Mouse (Mus musculus) WW6 (cell line): ENCODE data around the gene Ipo9.

Experiments used
- DNase-seq: peaks from one replicate; pipeline ENCODE4 v3.0.0-alpha.2; 2013; ENCODE audit warnings: low read depth, low spot score

Gene Ipo9

DNA sequence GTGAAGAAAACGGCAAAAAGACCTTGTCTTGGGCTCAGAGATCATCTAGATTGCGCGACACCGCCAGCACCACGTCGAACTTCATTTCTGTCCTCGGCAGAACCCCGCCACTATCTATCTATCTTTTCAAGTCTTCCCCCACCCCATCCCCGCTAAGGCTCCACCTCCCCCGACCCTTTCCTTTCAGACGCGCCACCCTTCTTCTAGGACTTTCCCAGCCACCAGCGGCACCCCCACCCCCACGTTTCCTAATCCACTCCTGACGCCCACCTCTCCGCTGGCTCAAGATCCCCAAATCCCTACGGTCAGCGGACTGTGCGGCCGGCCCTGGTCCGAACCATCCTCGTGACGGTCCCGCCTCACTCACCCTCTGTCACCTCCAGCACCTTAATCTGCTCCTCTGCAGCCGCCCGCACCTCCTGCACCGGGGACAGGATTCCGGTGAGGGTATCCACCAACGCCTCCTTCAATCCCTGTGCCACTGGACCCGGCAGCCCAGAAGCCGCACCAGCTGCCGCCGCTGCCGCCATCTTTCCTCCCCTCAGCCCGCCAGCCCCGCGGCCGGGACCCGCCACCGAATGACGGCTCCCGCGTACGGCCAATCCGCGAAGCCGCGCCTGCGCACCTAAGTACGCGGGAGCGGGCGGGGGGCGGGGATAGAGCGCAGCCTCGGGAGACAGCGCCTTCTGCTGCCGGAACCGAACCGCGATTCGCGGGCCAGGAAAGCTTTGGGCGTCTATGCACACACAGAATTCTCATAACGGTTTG, at the start of gene Ipo9:
Gene Ipo9 (minus strand): TSS at position 599 of the 768 bp plus-strand sequence.
- peak; percentile 82 for DNase-seq

DNA sequence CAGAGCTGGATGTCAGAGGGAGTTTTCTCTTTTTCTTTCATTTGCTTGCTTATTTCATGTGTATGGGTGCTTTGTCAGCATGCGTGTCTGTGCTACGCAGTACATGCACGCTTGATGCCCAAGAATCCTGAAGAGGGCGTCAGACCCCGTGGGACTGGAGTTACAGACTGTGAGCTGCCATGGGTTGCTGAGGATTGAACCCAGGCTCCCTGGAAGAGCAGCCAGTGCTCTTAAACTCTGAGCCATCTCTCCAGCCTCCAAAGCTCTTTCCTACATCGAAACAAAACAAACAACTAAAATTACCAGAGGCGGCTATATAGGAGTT, 45.2 kb upstream of the Ipo9 start:
- DNase-seq: no peak

DNA sequence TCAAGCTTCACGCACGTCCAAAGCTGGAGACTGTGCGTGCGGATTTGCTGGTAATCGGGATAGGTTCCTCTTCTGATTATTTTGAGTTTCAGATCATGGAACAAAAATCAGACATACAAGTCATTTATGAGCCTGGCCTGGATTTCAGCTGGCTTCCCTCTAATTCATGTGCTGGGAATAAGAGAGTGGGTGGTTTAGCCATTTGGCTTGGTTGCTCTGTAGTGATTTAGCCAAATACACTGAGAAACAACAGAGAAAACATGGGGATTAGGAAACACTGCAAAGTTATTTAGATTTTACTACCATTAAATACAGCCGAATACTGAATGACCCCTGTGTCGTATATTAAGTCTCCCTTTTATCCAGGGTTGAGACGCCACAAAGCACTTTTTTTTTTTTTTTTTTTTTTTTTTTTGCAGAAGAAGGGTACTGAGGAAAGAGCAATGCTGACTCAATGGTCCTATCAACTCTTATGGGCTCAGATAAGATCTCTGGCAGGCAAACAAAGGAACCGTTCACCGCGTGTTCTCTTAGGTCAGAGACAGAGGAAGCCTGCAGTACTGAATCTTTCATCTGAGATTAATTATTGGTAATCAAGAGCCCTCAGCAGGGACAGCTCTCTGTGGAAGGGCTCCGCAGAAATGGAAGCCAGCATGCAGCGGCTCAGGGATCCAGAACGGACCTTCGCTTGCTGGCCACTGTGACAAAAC, 44.7 kb upstream of the Ipo9 start:
- no peak for DNase-seq

DNA sequence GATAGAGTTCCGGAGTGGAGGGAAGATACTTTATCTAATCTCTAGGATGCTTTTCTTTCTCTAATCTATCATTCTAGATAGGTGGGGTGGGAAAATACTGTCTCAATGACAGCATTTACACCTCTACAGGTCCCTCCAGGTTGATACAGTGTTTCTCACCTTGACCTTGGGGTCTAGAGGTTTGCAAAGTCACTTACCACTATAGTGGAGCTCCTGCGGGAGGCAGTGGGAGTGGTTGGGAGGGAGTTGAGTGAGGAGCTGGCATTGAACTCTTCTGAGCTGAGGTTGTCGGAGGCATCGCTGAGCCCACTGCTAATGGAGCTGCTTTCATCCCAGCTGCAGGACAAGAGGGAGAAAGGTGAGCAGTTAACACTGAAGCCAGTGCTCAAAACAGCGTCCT, 42.2 kb upstream of the Ipo9 start:
- no peak for DNase-seq

DNA sequence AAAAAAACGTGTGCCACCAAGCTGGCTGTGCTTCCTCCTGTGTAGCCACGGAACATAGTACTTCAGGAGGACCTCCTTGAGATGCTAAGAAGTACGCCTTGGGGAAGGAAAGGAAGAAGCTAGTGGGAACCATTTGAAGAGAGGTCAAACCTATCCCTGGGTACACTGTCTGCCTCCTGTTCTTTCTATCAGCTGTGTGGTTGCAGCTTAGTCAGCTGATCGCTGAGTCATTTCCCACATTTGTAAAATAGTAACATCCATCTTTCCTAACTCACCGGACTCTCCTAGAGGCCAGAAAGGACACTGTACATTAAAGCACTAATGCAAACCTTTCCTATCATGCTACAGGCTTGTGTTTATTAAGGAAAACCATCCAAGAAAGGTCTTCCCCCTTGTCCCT, 41.4 kb upstream of the Ipo9 start:
- no peak for DNase-seq

DNA sequence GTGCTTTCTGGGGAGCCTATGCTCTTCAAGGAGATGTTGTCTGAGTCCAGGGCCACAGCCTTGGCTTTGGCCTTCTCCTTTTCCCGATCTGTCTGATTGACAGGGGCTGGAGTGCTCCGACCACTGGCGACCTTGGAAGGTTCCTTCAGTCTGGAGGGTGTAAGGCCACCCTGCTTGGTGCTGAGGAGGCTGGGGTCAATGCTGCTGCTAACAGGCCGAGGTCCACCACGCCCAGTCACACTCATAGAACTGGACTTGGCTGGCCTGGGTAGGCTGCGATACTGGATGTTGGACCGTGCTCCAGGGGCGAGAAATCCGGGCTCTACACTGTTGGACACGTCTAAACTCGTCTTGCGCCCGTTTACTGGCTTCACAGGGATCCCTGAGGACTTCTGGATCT, 40.2 kb upstream of the Ipo9 start:
- no peak for DNase-seq

DNA sequence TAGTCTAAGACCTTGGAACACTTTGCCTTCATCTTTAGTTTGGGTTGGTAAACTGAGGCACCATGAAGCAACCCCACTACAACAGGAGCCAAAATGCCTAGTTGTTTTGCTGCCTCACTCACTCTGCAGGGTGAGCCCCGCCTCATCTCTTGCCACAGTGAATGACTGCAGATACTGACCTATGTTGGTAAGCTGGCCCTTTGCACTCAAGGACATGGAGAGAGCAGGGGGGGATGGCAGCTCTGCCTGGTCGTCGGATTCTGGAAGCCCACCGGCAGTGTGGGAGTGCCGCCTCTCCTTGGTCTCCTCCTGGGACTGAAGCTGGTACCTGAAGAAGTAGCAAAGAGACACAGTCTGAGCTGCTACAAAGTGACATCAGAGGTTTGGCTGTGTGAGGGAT, 37.2 kb upstream of the Ipo9 start:
- no peak for DNase-seq

DNA sequence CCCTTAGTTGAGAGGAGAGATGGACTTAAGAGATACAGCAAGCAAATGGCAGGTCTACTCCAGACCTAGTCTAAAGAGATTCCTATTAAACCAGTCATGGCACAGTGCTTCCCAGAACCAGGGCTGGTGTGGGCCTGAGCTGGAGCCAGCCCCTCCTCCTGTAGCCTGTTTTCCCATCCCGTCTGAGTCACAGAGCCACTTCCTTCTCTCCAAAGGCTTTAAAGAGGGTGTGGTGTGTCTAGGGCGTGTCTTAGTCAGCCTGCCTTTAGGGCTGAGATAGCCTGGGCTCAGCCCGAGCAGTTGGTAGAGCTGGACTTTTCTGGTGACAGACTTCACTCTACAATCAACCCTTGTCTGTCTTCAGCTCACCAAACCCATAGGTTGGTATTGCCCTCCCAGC, 36.6 kb upstream of the Ipo9 start:
- DNase-seq: no peak

DNA sequence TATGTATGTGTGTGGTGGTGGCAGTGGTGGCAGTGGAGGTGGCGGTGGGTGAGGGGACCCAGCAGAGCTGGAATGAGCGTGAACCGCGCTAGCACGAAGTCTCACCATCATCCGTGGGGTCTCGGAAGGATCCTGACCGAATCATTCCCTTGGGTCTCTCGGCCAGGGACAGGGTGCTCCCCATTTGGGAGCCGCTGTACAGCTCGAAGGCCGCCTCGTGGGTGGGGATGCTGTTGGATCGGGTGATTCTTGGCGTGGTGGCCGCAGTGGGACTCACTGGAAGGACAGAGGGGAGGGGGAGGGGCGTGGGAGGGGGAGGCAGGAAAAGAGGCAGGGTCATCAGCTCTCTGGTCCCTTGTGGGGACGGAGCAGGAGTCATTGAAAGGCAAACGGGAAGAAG, 35.4 kb upstream of the Ipo9 start:
- DNase-seq: no peak

DNA sequence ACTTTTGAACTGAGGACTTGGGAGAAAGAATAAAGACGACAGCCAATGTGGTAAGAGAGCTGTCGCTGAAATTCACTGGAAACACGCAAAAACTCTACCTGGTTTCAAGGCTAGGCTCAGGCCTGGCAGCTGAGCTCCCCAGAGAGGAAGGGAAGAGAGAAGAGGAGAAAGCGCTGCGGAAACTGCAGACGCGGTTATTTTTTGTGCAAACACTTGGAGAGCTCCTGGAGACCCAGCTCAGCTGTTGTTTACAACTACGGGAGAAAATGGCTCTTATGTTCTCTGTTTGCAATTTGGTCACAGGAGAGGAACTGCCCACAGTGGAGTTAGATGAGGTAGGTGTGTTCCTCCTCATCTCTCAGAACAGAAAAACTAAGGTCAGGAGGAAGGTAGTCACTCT, 32.4 kb upstream of the Ipo9 start:
- no peak for DNase-seq

DNA sequence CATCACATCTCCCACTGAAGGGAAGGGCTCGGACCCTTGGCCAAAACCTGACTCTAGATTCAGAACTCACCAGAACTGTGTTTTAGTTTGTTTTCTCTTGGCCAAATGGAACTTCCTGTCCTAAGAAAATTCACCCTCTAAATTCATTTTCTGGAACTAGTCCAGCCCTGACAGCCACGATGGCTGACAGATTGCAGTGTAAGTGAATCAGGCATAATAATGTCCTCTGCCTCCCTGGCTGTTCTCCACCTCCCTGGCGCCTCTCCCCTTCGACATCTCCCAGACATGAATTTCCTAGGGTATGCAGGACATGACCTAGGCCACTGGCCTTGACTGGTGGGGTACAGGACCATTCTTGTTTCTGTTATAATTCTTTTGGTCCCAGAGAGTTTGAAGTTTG, 32.0 kb upstream of the Ipo9 start:
- no peak for DNase-seq

DNA sequence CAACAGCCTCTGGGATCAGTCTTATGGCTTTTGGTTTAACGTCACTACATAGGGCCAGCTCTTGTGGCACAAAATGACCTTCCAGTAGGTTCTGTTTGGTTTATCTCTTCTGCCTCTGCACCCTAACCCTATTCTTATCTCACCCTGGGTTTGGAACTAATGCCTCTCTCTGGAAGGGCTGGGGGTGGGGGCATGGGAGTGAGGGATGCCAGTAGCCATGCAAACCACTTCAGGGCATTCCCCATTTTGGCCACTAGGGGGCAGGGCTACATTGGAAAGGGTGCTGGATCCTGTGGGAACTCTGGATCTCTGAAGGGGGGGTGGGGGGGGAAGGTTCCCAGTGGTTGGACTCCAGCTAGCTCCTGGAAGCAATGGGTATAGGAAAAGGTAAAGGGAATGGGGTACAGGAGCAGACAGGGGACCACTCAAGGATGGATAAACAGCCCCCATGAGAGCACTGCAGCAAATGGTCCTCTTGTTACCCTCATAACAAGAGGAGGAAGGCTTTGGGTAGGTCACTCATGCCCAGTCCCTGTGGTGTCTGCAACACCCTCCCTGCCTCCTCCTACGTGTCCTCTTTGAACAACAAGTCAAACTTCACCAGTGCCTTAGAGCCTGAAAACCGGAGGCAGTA, 30.9 kb upstream of the Ipo9 start:
- DNase-seq: no peak

DNA sequence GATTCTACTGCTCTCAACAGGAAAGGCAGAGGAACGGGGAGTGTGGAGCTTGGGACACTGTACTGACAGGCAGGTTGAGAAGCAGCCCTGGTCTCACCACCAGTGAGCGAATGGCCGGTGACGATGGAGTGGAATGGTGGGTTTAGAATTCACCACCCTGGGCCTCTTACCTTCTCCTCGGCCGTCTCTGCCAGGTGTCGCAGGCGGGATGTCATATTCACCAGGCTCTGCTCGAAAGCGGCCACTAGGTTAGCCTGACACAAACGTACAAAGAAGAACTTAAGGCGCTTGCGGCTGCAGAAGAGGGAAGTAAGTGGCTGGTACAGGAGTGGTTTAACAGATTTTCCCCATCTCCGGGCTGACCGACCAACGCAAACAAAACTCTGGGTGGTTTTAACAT, 30.2 kb upstream of the Ipo9 start:
- DNase-seq: no peak

DNA sequence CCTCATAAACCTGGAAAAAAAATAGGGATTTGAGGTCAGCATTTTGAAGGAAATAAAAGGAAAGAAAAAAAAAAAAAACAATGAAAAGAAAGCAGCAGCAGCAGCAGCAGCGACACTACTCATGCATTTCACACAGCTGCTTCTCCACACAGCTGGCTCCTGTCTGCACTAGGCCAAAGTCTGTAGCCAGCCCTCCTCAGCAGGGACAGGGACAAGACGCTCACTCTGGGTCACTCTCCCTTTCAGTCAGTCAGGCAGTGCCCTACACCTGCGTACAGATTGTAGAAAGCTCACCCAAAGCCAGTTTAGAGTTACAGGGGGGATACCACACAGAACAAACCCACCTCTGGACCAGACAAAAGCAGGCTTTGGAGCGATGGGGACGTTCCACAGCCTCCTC, 27.6 kb upstream of the Ipo9 start:
- no peak for DNase-seq

DNA sequence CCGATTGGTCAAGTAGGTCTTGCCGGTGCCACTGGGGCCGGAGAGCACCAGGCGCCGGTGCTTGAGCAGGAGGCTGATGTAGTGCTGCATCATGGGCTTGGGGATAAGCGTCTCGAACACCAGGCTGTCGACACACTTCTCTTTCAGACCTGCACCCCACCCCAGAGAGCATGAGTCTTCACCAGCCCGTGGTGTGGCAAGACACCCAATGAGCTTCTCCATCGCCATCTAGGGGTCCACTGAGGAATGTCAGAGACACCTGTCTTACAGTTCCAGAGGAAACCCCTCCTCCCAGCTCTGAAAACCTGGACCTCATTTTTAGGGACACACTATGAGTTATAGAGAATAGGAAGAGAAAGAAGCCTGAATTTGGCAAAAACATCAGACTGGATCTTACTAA, 22.0 kb upstream of the Ipo9 start:
- DNase-seq: no peak

DNA sequence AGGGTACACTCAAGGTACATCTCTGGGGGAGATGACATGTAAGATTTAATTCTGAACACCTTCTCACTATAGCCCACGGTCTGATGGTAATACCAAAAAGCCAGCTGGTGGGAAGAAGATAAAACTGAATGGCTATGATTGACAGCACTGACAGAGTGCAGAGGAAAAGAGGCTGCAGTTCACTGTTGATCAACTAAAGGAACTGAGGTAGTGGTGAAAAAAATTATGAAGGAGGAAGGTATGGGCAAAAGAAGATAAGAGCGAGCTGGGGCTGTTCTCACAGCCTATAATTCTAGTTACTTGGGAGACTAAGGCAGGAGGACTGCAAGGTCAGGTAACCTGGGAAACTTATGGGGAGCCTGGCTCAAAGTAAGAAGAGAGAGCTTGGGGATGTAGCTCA, 21.1 kb upstream of the Ipo9 start:
- no peak for DNase-seq

DNA sequence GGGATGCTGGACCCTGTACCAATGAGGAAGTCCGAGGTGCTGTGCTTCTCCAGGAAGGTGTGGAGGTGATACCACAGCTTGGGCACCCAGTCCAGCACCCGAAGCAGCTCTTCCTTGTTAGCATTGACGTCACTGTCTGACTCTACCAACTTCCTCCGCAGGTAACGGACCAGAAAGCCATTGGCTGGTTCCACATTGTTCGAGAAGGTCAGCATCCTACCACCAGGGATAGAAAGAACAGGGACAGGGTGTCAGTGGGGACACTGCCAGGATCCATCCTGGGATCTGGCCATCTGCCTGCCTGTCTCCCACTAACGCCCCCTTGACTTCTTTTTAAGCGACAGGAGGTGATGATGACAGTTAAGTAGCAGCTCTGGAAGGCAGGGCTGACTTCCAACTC, 19.6 kb upstream of the Ipo9 start:
- no peak for DNase-seq

DNA sequence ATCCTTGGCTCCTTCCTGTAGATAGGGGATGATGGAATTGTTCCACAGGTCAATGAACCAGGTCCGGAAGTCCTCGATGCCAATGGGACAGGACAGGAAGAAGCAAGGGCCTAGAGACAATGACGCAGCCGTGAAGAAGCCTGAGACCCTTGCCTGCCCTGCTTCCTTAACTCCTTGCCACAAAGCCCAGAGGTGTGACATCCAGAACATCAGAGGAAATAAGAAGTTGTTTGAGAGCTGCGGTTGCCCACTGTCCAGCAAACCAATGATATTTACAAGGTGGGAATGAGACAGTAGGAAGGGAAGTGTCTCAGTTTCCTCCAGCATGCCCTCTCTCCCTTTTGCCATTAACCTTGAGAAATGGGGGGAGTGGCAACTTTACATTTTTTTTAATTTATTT, 18.6 kb upstream of the Ipo9 start:
- no peak for DNase-seq

DNA sequence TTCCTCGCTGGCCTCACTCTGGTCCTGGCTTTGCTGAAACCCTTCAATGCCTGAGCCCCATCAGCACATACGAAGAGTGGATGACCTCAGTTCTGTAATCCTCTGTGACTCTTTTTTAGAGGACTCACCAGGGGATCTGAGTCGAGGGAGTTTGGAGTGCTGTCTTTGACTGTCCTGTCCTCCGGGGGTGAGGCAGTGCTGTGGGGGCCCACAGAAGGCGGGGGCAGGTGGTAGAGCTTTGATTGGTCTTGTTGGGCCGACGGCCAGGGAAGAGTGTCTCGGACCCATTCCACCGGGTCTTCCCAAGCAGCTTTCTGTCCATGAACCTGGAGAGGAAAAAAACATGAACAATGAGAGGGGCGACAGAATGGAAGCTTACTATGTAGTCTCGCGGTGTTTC, 13.2 kb upstream of the Ipo9 start:
- DNase-seq: no peak

DNA sequence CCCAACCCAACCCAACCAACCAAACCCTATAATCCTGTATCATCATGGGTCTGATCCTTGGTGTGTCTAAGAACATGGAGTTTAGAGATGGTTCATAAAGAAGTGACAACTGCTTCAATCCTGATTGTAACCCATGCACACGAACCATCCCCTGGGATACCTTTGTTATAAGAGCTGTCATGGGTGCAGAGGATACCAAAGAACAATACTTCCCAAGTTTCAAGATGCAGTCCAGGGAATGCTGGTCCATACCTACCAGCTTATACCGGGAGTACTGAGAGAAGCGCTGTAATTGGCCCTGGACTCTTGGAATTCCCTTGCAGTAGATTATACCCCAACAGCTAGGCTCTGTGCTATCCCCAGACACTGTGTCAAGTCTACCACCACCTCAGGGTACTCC, 11.6 kb upstream of the Ipo9 start:
- DNase-seq: no peak

DNA sequence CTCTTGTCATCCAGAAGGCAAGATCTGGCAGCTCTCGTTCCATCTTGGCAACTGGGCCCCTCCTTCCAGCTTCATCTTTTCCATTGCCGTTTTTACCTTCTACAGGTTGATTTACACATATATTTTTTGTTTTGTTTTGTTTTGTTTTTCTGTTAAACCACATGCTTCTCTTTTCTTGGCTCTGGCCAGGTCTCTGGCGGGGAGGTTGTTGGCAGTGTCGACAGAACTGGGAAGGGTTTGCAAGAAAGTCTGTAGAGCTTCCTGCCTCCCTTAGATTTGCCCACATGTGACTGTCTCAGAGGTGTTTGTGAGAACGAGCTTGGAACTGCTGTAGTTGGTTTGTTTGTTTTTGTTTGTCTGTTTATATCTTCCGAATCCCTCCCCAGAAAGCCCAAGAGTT, 10.7 kb upstream of the Ipo9 start:
- DNase-seq: no peak

DNA sequence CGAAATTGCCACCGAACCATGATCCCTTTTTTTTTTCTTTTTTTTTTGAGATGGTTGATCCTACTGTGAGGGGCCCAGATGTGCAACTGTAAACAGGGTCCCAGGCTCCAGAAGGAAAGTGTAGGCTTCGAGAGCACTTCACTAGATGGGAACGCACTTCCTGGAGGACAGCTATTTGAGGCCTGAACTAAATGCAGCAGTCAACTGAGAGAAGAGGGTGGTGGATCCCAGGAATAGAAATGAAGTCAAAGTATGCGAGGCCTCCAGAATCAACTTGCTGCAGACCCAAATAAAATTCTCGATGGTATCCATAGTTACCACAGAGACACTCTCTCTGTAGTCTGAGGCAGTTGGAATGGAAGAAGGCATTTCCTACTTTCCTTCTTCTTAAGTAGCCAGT, 8.5 kb upstream of the Ipo9 start:
- no peak for DNase-seq

DNA sequence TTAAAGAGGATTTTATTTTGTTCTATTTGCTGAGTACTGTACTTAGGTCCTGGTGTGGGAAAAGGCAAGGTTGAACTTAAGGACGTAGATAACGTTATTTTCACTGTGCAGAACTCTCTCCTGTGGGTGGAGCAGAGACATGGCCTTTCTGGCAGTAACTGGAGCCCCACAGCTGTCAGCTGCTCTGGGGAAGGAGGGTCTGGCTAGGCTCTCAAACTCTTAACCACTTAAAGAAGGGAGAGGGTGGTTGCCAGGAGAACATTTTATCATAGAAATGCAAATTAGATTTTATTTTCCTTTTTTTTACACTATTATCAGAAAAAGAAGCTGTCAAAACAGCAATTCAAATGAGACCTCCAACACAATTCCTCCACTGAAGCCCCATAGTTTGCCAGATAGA, 5.5 kb upstream of the Ipo9 start:
- DNase-seq: no peak
